Mouse (Mus musculus) B cell, adult (primary cell): ENCODE results near the gene Dus2. TPM values are rescaled to one million over a fixed set of nuclear protein-coding genes. Genes with fewer than 3 reads are reported as not detected.

ENCODE experiments used
- total RNA-seq: library from RNA; stranded (reverse); gene quantifications from 4 replicates; pipeline ENCODE4 v1.2.4, GENCODE M21; 2023; ENCODE audit not compliant: inconsistent age

Gene Dus2
- 30.7 to 40.1 TPM (median 34.2 TPM) in 4 replicates for total RNA-seq

GRCm38 (mm10) chr8:105990856-105991387, at the start of gene Dus2:
Gene Dus2, plus strand, starts transcription at chr8:105991337.

GRCm38 (mm10) chr8:105943321-105943739, 47.8 kb upstream of the Dus2 start, which contains the start of gene Lcat:
Gene Lcat, minus strand, starts transcription at chr8:105943382.

GRCm38 (mm10) chr8:105965905-105966341, 25.2 kb upstream of the Dus2 start, which contains the start of gene Slc12a4:
Gene Slc12a4, minus strand, starts transcription at chr8:105966097.

GRCm38 (mm10) chr8:105979325-105979724, 11.8 kb upstream of the Dus2 start, which contains the start of gene Dpep3:
Gene Dpep3, minus strand, starts transcription at chr8:105979429.

GRCm38 (mm10) chr8:106005875-106006274, 14.7 kb downstream of the Dus2 start, which contains the start of gene Dpep2nb:
Gene Dpep2nb, minus strand, starts transcription at chr8:106005975.

GRCm38 (mm10) chr8:106011643-106011986, 20.5 kb downstream of the Dus2 start, which contains the start of gene Ddx28:
Gene Ddx28, minus strand, starts transcription at chr8:106011882.

GRCm38 (mm10) chr8:106058731-106059612, 67.8 kb downstream of the Dus2 start, which contains the start of gene Nfatc3:
Gene Nfatc3, plus strand, starts transcription at chr8:106058840.

Other genes starting within 250 kb of the Dus2 start
- gene Gfod2, start 232.7 kb upstream of the Dus2 start, total RNA-seq, result 0.80 to 3.7 TPM (median 2.0 TPM) in 4 replicates
- gene Ranbp10, start 164.0 kb upstream of the Dus2 start, total RNA-seq, result 33.7 to 40.7 TPM (median 34.1 TPM) in 4 replicates
- 1.1 to 1.6 TPM (median 1.3 TPM) in 3 of 4 replicates, not detected in the other for gene Tsnaxip1, start 163.6 kb upstream of the Dus2 start, total RNA-seq
- 16.0 to 21.7 TPM (median 18.8 TPM) in 4 replicates for gene Cenpt, start 138.1 kb upstream of the Dus2 start, total RNA-seq
- gene Thap11, start 136.2 kb upstream of the Dus2 start, total RNA-seq, result 14.8 to 18.3 TPM (median 15.5 TPM) in 4 replicates
- gene Nutf2, start 130.8 kb upstream of the Dus2 start, total RNA-seq, result 3.8 to 36.5 TPM (median 24.9 TPM) in 4 replicates
- gene Edc4, start 110.5 kb upstream of the Dus2 start, total RNA-seq, result 74.7 to 93.2 TPM (median 78.6 TPM) in 4 replicates
- gene Nrn1l, start 97.8 kb upstream of the Dus2 start, total RNA-seq, result 0.97 to 2.0 TPM (median 1.5 TPM) in 4 replicates
- gene Pskh1, start 90.9 kb upstream of the Dus2 start, total RNA-seq, result 23.9 to 26.9 TPM (median 25.8 TPM) in 4 replicates
- gene Ctrl, start 57.5 kb upstream of the Dus2 start, total RNA-seq, result 2.1 to 5.5 TPM (median 3.4 TPM) in 4 replicates
- 123 to 171 TPM (median 149 TPM) in 4 replicates for gene Psmb10, start 52.9 kb upstream of the Dus2 start, total RNA-seq
- gene Lcat, start 48.0 kb upstream of the Dus2 start, total RNA-seq, result 0.39 to 0.51 TPM in 2 of 4 replicates, not detected in the others
- 10.4 to 17.1 TPM (median 12.3 TPM) in 4 replicates for gene Slc12a4, start 25.2 kb upstream of the Dus2 start, total RNA-seq
- not detected in 4 replicates for gene Dpep3, start 11.9 kb upstream of the Dus2 start, total RNA-seq
- not detected in 4 replicates for gene Dpep2nb, start 14.6 kb downstream of the Dus2 start, total RNA-seq
- gene Ddx28, start 20.5 kb downstream of the Dus2 start, total RNA-seq, result 7.0 to 8.3 TPM (median 7.8 TPM) in 4 replicates
- 166 to 190 TPM (median 187 TPM) in 4 replicates for gene Nfatc3, start 67.5 kb downstream of the Dus2 start, total RNA-seq
- gene Esrp2, start 145.6 kb downstream of the Dus2 start, total RNA-seq, result not detected in 4 replicates
- gene Pla2g15, start 159.1 kb downstream of the Dus2 start, total RNA-seq, result 8.8 to 11.3 TPM (median 9.7 TPM) in 4 replicates
- 29.1 to 35.1 TPM (median 30.3 TPM) in 4 replicates for gene Slc7a6, start 177.5 kb downstream of the Dus2 start, total RNA-seq
- gene Slc7a6os, start 219.6 kb downstream of the Dus2 start, total RNA-seq, result 59.9 to 68.4 TPM (median 63.9 TPM) in 4 replicates
- gene Prmt7, start 219.6 kb downstream of the Dus2 start, total RNA-seq, result 32.3 to 40.1 TPM (median 35.3 TPM) in 4 replicates